Mouse (Mus musculus): ENCODE data around the gene Arhgef39. TPM values are rescaled to one million over a fixed set of nuclear protein-coding genes. Genes with fewer than 3 reads are reported as not detected.
A peak's percentile ranks its signal among the peaks of the same experiment; 100 is the strongest.
"Not testable (repeated sequence)": the region's sequence is repeated elsewhere in the genome, so short reads cannot be mapped to it uniquely, and the experiment has no call there.

Gene Arhgef39
- polyA plus RNA-seq, 1 experiment from 2014 or later: 10.0 TPM

DNA sequence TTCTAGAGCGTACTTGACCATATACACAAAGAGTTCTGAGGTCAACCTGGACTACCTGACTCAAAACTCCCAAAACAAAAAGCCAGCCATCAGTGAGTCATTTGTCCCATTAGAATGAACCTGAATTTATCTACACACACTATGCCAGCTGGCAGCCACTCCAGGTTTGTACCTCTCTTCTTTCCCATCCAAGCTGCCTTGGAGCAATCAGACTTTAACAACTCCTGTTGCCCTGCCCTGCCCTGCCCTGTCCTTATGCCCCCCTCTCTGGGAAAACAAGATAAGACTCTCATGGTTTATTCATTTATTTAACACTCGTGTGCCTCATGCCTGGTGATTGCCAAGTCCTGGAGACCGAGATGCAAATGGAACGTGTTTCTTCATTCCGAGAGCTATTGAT, 8.7 kb downstream of the Arhgef39 start:
- H3K9ac ChIP-seq: no peak overlapping the region
- H3K27me3 ChIP-seq: no peaks in the 10 kb centered on the region
- H3K4me3 ChIP-seq: no peak overlapping the region
- H3K4me2 ChIP-seq: no peak overlapping the region
- WGBS: 84% methylated on average over 5 of the region's 5 CpGs
- peaks cover 4% of the 10 kb centered on the region; the same call in 1 of the 2 replicates for H3K9me3 ChIP-seq
- no peak overlapping the region for H3K27ac ChIP-seq (replicated peaks)
- peaks cover 17% of the 10 kb centered on the region for H3K4me1 ChIP-seq (replicated peaks)
- no peak for ATAC-seq (ENCODE audit: low read depth)
- H3K36me3 ChIP-seq: peaks cover 7% of the 10 kb centered on the region; the same call in 1 of the 2 replicates

DNA sequence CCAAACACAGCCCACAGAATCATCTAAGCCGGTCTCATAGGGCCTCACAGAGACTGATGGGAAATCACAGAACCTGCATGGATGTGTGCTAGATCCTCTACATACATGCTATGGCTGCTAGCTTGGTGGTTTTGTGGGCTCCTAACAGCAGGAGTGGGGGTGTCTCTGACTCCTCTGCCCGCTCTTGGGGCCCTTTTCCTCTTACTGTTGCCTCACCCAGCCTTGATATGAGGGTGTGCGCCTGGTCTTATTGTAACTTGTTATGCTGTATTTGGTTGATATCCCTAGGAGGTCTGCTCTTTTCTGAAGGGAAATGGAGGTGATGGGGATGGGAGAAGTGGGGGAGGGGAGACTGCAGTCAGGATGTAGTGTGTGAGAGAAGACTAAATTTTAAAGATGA, 9.9 kb downstream of the Arhgef39 start:
- Histone ChIP-seq H3K27me3 (no peaks in the 10 kb centered on the region), H3K4me3 (no peak overlapping the region), H3K9ac (no peak overlapping the region), H3K9me3 (peaks cover 4% of the 10 kb centered on the region; the same call in 1 of the 2 replicates), H3K27ac (replicated peaks) (no peak overlapping the region), H3K4me2 (no peak overlapping the region), H3K36me3 (no peaks in the 10 kb centered on the region), H3K4me1 (replicated peaks) (peaks cover 8% of the 10 kb centered on the region)
- 96% methylated on average over 3 of the region's 3 CpGs for WGBS
- no peak for ATAC-seq (ENCODE audit: low read depth)

DNA sequence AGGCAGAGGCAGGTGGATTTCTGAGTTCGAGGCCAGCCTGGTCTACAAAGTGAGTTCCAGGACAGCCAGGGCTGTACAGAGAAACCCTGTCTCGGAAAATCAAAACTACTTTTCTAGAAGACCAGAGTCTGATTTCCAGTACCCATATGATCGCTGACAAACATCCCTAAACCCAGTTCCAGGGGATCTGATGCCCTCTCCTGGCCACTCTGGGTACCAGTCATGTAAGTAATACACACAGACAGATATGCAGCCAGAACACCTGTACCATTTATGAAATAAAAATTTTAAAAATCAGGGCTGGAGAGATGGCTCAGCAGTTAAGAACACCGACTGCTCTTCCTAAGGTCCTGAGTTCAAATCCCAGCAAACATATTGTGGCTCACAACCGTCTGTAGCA, 13.8 kb downstream of the Arhgef39 start:
- not testable (repeated sequence) for H3K27me3 ChIP-seq; H3K36me3 ChIP-seq; ATAC-seq (ENCODE audit: low read depth); H3K27ac ChIP-seq (replicated peaks); H3K4me2 ChIP-seq; H3K4me3 ChIP-seq; H3K9ac ChIP-seq; H3K4me1 ChIP-seq (replicated peaks); H3K9me3 ChIP-seq
- 85% methylated on average over 5 of the region's 5 CpGs for WGBS

DNA sequence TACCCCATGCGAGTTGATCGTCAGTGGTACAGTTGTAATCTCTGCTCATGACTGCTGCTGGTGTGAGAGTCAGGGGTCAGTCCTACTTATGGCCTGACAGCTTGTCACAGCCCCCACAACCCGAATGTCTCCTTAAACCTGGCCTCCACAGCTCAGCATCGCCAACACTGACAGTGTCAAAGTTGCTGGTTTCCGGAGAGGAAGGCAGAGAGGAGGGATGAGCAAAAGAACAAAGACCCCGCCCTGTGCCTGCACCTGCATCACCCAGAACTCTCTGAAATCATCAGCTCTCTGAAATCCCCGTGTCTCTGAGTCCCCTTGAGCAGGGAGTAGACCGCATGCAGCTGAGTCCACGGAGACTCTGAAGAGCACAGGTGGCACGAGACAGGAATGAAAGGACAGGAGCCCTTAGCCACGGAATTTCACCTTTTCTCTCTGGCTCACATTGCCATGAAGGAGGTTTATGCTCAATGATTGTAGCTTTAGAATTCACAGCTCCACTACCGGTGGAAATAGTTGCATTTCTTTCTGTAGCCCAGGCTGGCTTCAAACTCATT, 15.9 kb downstream of the Arhgef39 start, which contains the start of gene Sit1:
TSS of gene Sit1 (minus strand) at position 200 of the 557 bp plus-strand sequence.
- Histone ChIP-seq H3K4me3 (no peak within 1 kb of the TSS), H3K27ac (replicated peaks) (no peak within 1 kb of the TSS), H3K27me3 (no peaks in the 10 kb centered on the region), H3K4me2 (no peak within 1 kb of the TSS), H3K9ac (no peak within 1 kb of the TSS), H3K9me3 (no peaks in the 10 kb centered on the region), H3K4me1 (replicated peaks) (no peaks in the 10 kb centered on the region), H3K36me3 (no peaks in the 10 kb centered on the region)
- WGBS: 67% methylated on average over 12 of the region's 12 CpGs
- ATAC-seq (ENCODE audit: low read depth): no peak

DNA sequence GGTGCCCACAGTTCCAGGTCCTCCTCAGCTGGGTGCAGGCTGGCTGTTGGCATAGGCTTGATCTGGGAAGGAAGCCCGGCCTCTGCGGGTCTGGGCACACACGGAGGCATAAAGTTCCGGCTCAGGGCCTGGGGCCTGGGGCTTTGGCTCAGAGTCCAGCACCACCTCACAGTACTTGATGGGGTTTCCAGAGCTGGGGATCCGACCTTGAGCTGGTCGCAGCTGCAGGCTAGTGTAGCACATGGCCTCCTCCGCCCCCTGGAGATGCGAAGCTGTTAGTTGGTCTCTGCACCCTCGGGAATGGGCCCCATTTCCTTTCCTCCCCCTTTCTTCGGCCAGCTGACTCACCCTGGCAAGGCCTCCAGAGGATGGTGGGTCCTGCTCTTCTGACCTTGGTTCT, 16.9 kb downstream of the Arhgef39 start:
- Histone ChIP-seq H3K27me3 (no peaks in the 10 kb centered on the region), H3K4me3 (no peak overlapping the region), H3K4me2 (no peak overlapping the region), H3K9me3 (no peaks in the 10 kb centered on the region), H3K36me3 (no peaks in the 10 kb centered on the region), H3K9ac (no peak overlapping the region), H3K27ac (replicated peaks) (no peak overlapping the region), H3K4me1 (replicated peaks) (no peaks in the 10 kb centered on the region)
- ATAC-seq (ENCODE audit: low read depth): no peak
- 77% methylated on average over 10 of the region's 10 CpGs for WGBS

DNA sequence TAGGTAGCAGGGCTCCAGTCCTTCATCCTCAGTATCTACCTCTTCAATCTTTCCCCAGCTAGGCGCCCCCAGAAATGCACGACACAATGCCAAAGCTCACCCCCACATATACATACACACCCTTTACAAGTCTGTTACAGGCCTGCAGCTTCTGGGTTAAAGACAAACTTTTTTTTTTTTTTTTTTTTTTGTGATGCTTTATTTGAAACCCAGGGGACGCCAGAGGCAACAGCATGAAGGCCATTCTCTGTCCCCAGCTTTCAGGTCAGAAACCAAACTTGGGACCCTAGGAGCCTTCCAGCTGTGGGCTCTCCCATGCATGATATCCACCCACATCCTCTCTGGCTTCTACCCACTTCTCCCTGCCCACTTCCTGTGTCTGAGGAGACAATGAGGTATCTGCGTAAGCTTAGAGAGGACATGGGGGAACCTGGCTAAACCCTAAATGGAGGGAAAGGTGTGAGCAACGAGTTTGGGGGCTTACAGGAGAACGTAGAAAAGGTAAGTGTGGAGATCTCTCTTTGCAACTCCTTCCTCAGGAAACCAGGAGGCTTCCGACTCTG, 17.5 kb downstream of the Arhgef39 start:
- Histone ChIP-seq H3K4me3 (no peak overlapping the region), H3K9me3 (no peaks in the 10 kb centered on the region), H3K9ac (no peak overlapping the region), H3K27ac (replicated peaks) (no peak overlapping the region), H3K27me3 (no peaks in the 10 kb centered on the region), H3K36me3 (no peaks in the 10 kb centered on the region), H3K4me2 (no peak overlapping the region), H3K4me1 (replicated peaks) (no peaks in the 10 kb centered on the region)
- no peak for ATAC-seq (ENCODE audit: low read depth)
- 83% methylated on average over 7 of the region's 7 CpGs for WGBS

DNA sequence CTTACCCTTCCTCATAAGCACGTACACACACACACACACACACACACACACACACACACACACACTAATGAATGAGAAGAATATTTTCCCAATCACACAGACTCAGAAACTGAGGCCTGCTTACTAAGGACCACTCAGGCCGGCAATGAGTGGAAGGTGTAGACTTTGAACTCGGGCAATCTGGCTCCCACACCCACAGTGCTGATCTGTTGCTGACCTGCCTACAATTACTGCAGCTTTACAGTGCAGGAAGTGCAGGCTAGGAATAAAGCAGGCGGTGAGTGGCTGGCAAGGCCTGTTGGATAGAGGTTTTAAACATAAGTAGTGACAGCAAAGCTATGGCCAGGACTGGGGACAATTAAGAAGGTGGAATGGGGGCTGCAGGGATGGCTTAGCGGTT, 18.5 kb downstream of the Arhgef39 start:
- ATAC-seq (ENCODE audit: low read depth): no peak
- WGBS: 84% methylated on average over 5 of the region's 5 CpGs
- no peak overlapping the region for H3K4me3 ChIP-seq

DNA sequence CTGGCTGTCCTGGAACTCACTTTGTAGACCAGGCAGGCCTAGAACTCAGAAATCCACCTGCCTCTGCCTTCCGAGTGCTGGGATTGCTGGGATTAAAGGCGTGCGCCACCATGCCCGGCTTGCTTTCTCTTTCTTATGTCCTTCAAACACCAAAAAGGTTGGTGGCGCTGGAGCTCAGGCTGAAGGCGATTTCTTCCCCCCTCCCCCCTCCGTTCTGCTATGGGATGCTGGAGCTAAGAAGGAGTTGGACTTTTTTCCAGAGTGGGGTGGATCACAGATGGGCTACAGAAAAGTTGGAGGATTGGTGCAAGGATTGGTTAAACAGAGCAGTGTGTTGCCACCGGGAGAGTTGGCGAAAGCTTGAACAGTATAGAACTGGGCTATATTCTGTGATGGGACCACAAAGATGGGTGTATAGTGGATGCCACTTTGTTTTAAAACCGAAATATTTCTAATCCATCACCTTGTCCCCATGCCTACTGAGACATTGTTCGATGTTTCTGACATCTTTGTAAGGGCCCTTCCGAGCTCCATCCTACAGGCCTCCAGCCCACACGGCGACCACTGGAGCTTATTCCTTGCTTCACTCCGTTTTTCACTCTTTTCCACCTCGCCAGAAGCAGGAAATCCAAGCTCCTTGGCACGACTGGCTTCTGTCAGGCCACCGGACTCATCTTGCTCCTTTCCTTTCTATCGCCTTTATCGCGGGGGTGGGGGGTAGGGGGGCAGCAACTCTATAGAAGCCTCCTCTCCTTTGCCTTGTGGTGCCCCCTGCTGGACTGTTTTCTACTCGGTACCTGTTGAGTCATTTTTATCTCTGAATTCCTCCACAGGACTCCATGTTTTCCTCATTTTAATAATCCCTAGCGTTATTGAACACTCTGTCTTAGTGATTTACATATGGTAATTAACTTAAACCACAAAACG, 20.3 kb downstream of the Arhgef39 start:
- Histone ChIP-seq H3K36me3 (no peaks in the 10 kb centered on the region), H3K4me2 (peak overlapping the region; percentile 22; the same call in 1 of the 2 replicates), H3K9me3 (no peaks in the 10 kb centered on the region), H3K4me1 (replicated peaks) (no peaks in the 10 kb centered on the region), H3K27ac (replicated peaks) (no peak overlapping the region), H3K4me3 (no peak overlapping the region), H3K9ac (0 out of 2 replicates have a peak overlapping the region, but pooled peaks have one; percentile 31), H3K27me3 (no peaks in the 10 kb centered on the region)
- peak; percentile 29; the same call in 1 of the 2 replicates for ATAC-seq (ENCODE audit: low read depth)
- 53% methylated on average over 24 of the region's 24 CpGs for whole genome bisulfite sequencing

More for the DNA sequence above, 18.5 kb downstream of the Arhgef39 start:
- Histone ChIP-seq H3K9ac (no peak overlapping the region), H3K27me3 (no peaks in the 10 kb centered on the region), H3K9me3 (no peaks in the 10 kb centered on the region), H3K36me3 (no peaks in the 10 kb centered on the region), H3K4me2 (no peak overlapping the region), H3K27ac (replicated peaks) (no peak overlapping the region), H3K4me1 (replicated peaks) (no peaks in the 10 kb centered on the region)

DNA sequence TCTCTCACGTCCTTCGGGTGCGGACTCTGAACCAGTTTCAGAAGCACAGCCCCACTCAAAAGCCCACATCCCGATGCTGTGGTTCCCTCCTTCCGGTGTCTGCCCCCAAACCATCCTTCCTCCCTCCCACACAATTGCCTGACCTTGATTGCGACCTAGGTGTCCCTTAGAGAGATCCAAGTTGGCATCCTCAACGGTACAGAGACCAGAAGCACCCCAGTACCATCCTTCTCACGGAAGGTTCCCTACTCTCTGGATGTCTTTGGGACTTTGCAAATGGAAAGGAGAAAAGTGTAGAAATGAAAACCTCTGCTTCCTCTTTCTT, 21.0 kb downstream of the Arhgef39 start:
- 52% methylated on average over 8 of the region's 8 CpGs for WGBS
- peak overlapping the region; percentile 29 for H3K4me3 ChIP-seq
- no peaks in the 10 kb centered on the region for H3K4me1 ChIP-seq (replicated peaks)
- peak overlapping the region; percentile 52 for H3K4me2 ChIP-seq
- H3K27ac ChIP-seq (replicated peaks): no peak overlapping the region
- H3K36me3 ChIP-seq: no peaks in the 10 kb centered on the region
- peak overlapping the region; percentile 55; the same call in 1 of the 2 replicates for H3K9ac ChIP-seq
- no peaks in the 10 kb centered on the region for H3K9me3 ChIP-seq
- H3K27me3 ChIP-seq: no peaks in the 10 kb centered on the region
- peak; percentile 61 for ATAC-seq (ENCODE audit: low read depth)

DNA sequence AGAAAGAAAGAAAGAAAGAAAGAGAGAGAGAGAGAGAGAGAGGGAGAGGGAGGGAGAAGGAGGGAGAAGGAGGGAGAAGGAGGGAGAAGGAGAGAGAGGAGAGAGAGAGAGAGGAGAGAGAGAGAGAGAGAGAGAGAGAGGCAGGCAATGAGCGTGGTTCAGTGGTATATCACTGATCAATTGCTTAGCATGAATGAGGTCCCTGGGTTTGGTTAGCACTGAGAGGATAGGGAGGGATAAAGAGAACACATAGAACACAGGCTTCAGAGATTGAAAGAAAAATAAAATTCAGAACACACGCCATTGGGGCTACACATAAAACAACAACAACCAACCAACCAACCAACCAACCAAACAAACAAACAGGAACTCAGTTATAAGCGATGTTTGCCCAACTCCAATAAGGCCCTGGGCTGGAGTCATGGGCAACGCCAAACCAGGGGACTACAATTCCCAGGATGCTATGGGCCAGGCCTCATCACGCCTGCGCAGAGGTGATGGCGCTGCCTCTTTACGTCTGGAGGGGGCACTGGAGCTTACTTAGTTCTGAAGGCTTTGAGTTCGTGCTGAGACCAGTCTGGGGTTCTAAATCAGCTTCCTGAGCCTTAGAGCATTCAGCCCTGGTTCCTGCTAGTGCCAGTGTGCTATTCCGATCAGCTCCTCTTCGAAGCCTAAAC, 21.5 kb downstream of the Arhgef39 start:
- WGBS: 18% methylated on average over 11 of the region's 11 CpGs
- Histone ChIP-seq H3K9ac (peak overlapping the region; percentile 55; the same call in 1 of the 2 replicates), H3K27ac (replicated peaks) (no peak overlapping the region), H3K4me3 (peak overlapping the region; percentile 29), H3K27me3 (no peaks in the 10 kb centered on the region), H3K9me3 (no peaks in the 10 kb centered on the region), H3K4me1 (replicated peaks) (no peaks in the 10 kb centered on the region), H3K36me3 (no peaks in the 10 kb centered on the region), H3K4me2 (peak overlapping the region; percentile 52)
- ATAC-seq (ENCODE audit: low read depth): peak; percentile 96

DNA sequence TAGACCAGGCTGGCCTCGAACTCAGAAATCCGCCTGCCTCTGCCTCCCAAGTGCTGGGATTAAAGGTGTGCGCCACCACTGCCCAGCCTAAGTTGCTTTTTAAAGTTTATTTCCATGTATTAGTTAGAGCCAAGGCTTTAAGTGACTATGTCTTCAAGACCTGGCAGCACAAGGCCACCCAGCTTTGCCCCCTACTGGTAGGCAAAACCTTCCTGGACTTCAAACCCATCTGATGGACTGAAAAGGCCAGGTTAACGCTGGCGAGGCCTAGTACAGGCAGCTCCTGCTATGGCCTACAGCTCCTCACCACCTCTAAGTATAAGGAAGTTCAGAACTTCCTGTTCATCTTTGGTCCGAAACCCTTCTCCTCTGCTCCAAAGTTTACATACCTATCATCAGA, 22.9 kb downstream of the Arhgef39 start:
- Histone ChIP-seq H3K4me2 (no peak overlapping the region), H3K27me3 (no peaks in the 10 kb centered on the region), H3K36me3 (no peaks in the 10 kb centered on the region), H3K9me3 (no peaks in the 10 kb centered on the region), H3K4me1 (replicated peaks) (no peaks in the 10 kb centered on the region), H3K4me3 (no peak overlapping the region), H3K9ac (no peak overlapping the region), H3K27ac (replicated peaks) (no peak overlapping the region)
- ATAC-seq (ENCODE audit: low read depth): no peak
- 89% methylated on average over 6 of the region's 6 CpGs for WGBS

DNA sequence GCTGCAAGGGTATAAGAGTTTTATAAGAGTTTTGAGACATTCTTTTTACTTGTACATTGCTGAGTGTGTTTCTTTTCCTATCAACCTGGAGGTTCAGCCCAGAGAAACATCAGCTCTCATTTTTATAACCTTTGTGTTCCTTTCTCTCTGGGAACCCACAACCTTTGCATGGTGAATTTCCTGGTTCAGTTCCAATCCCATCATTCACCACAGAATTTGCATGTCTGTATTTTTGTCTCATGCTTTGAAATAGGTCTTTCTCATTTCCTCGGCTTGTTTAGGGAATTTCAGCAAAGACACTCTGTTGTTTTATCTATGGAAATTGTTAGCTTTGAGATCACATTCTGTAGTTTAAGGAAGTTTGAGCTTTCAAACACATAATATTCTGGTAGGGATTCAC, 25.9 kb downstream of the Arhgef39 start:
- 75% methylated on average over 1 of the region's 1 CpGs for WGBS
- no peaks in the 10 kb centered on the region for H3K4me1 ChIP-seq (replicated peaks)
- no peak overlapping the region for H3K4me2 ChIP-seq
- no peaks in the 10 kb centered on the region for H3K36me3 ChIP-seq
- no peaks in the 10 kb centered on the region for H3K27me3 ChIP-seq
- no peak overlapping the region for H3K4me3 ChIP-seq
- H3K9me3 ChIP-seq: no peaks in the 10 kb centered on the region
- H3K27ac ChIP-seq (replicated peaks): no peak overlapping the region
- no peak overlapping the region for H3K9ac ChIP-seq
- ATAC-seq (ENCODE audit: low read depth): no peak

Measured in neural tube, embryonic 13.5 days (tissue).